In the genomic region with DNA sequence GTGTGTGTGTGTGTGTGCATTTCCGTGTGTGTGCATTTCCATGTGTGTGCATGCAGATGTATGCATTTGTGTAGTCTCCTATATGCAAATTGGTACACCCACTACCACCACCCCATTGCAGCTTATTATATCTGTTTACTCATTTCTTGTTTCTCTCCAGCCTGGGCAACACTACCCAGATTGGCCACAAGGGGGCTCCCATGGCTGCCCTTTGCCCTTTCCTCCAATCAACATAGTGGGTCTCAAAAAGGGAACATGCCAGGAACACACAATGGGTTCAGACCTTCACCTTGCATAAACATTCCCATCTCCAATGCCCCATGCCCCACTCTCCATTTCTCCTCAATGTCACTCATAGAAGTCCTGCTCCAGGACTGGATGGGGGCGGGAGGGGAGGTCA, we compare ENCODE assay signal across 8 mouse cellular contexts. TPM values are rescaled to one million over a fixed set of nuclear protein-coding genes. Genes with fewer than 3 reads are reported as not detected.
DNase-seq lines count a peak whose midpoint lies in the region.

No protein-coding gene starts in this region.

- peak; percentile 13 for DNase-seq in layer of hippocampus, adult 9-11 months
- no peak for DNase-seq in layer of hippocampus, adult 9-10 months (ENCODE audit: low spot score)
- peak; percentile 65 for DNase-seq in ES-CJ7 (ENCODE audit: low read depth, low spot score)
- DNase-seq in adrenal gland, adult 18-20 months (ENCODE audit: low spot score in 2 of 2) = peak; percentile 62 to 65
- peak; percentile 51 for DNase-seq in gastrocnemius, postnatal 10 days
- peak; percentile 78 for DNase-seq in lung, postnatal 36 days
- peak; percentile 11 for DNase-seq in testis, postnatal 14 days (ENCODE audit: low spot score)
- no peak for DNase-seq in left cerebral cortex, adult 8-10 months (ENCODE audit: low spot score in 2 of 2)

RNA-seq across cellular contexts. Expression of gene Kdm8, which starts 24.3 kb away (rescaled TPM):
- total RNA-seq in adrenal gland, adult 18-20 months (2021) = 1 to 10 TPM; 2.6 to 4.1 TPM
- 1 to 10 TPM; 3.8 to 4.0 TPM for total RNA-seq in gastrocnemius, postnatal 10 days (2021)
- total RNA-seq in left cerebral cortex, adult 8-10 months (2022) = 1 to 10 TPM; 4.7 to 5.4 (median 5.3) TPM

Comparison
In these comparisons a context has a peak if more than half of its experiments do, and no peak if none do; other contexts are left out.
1. DNase-seq: peak in layer of hippocampus, adult 9-11 months (single experiment), ES-CJ7 (single experiment), adrenal gland, adult 18-20 months (2 of 2), gastrocnemius, postnatal 10 days (single experiment), lung, postnatal 36 days (single experiment) and testis, postnatal 14 days (single experiment); none in layer of hippocampus, adult 9-10 months (single experiment) and left cerebral cortex, adult 8-10 months (0 of 2).